ENCODE assay signal across 9 mouse cellular contexts in the genomic region with DNA sequence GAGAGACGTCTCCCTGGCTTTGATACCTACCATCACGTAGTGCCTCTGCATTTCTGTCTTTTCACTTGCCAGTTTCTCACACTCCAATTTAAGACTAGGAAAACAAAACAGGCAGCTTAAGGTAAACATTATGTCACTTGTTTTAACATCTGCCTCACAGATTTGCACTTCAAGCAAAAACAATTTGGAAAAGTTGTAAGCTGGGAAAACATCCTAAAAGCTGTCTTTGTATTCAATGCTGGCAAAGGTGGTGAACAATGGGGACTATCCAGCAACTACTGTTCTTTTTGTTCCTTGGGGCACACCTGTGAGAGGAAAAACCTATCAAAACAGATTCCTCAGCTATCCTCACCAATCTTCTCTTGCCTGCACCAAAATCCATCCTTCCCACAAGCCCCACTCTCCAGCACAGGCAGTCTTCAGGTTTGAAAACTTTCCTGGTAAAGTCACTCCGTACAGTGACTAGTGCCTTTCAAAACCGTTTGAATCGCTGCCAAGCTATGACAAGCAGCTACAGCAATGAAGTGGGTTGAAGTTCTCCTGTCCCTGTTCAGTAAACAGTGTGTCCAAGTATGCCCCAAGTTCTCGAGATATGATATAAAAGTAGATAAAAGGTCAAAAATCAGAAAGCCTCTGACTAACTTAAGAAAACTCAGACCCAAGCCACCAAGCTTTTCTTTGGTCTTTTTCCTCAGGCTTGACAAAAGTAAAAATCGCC. TPM values are rescaled to one million over a fixed set of nuclear protein-coding genes. Genes with fewer than 3 reads are reported as not detected.
A peak's percentile ranks its signal among the peaks of the same experiment; 100 is the strongest.
DNase-seq lines count a peak whose midpoint lies in the region; ATAC-seq and TF ChIP-seq lines count a peak whose summit lies in the region.
"Had no signal": no experiment of that assay in that cellular context is flagged by ENCODE, and none has a peak within 500 bp of the region (broad histone marks: within the 10 kb centered on the region; RNA-seq: fewer than 3 reads in every experiment).

No protein-coding gene starts in this region.

- no peaks in the 10 kb centered on the region for H3K9me3 ChIP-seq in erythroblast, embryonic 14.5 days (ENCODE audit: control insufficient read depth, low read length)
- H3K9me3 ChIP-seq in hindbrain, embryonic 14.5 days (ENCODE audit: control insufficient read depth, low read length), result no peaks in the 10 kb centered on the region
- H3K9me3 ChIP-seq in limb, embryonic 15.5 days, result no peaks in the 10 kb centered on the region

- peak; percentile 10 for DNase-seq in ZHBTc4 (ENCODE audit: low read depth, low spot score)
- DNase-seq in fat pad, adult 2 months (ENCODE audit: extremely low read depth, low read depth, low spot score), result peak; percentile 54
- peak; percentile 74 for DNase-seq in hindbrain, embryonic 14.5 days (ENCODE audit: low spot score)

- H3K4me2 ChIP-seq in hindbrain, embryonic 14.5 days (replicated peaks), result peak overlapping the region; percentile 84
- H3K4me2 ChIP-seq in limb, embryonic 15.5 days, result peak overlapping the region; percentile 75
- peak overlapping the region; percentile 85 for H3K4me2 ChIP-seq in myocyte (ENCODE audit: low read depth)

- peak overlapping the region; percentile 74 for H3K4me3 ChIP-seq in erythroblast, embryonic 14.5 days (replicated peaks)
- H3K4me3 ChIP-seq in hindbrain, embryonic 14.5 days (replicated peaks; ENCODE audit: low read length), result peak overlapping the region; percentile 89
- peak overlapping the region; percentile 91 for H3K4me3 ChIP-seq in limb, embryonic 15.5 days
- peak overlapping the region; percentile 70 for H3K4me3 ChIP-seq in myocyte

- WGBS in hindbrain, embryonic 14.5 days, result 10% methylated on average over 7 of the region's 7 CpGs
- WGBS in limb, embryonic 15.5 days, result 14% methylated on average over 7 of the region's 7 CpGs

- TF ChIP-seq POLR2A in myocyte (IDR thresholded peaks at IDR 0.05; ENCODE audit: insufficient read length, low read depth), result no peak

- no peak overlapping the region for H3ac ChIP-seq in myocyte (ENCODE audit: control insufficient read depth, insufficient read length)

- peak overlapping the region; percentile 76 for H3K27ac ChIP-seq in hindbrain, embryonic 14.5 days
- H3K27ac ChIP-seq in limb, embryonic 15.5 days, result peak overlapping the region; percentile 17; the same call in 1 of the 2 replicates

- peaks cover 18% of the 10 kb centered on the region for H3K27me3 ChIP-seq in erythroblast, embryonic 14.5 days (ENCODE audit: control insufficient read depth)
- H3K27me3 ChIP-seq in hindbrain, embryonic 14.5 days (ENCODE audit: control insufficient read depth, insufficient read depth, low read length), result no peaks in the 10 kb centered on the region
- no peaks in the 10 kb centered on the region for H3K27me3 ChIP-seq in limb, embryonic 15.5 days
- H3K27me3 ChIP-seq in myocyte (ENCODE audit: control insufficient read depth, insufficient read depth, insufficient read length), result no peaks in the 10 kb centered on the region
- H3K27me3 ChIP-seq: CH12.LX had no signal

- ATAC-seq in erythroblast, adult 5-6 weeks (replicated peaks; ENCODE audit: low FRiP score, poor library complexity, severe bottlenecking), result no peak
- no peak for ATAC-seq in hindbrain, embryonic 14.5 days (ENCODE audit: low FRiP score)
- no peak for ATAC-seq in limb, embryonic 15.5 days (ENCODE audit: insufficient number of reproducible peaks, low FRiP score, low TSS enrichment, low read depth)
- no peak for ATAC-seq in frontal cortex, adult (ENCODE audit: low TSS enrichment)

- H3K4me1 ChIP-seq in erythroblast, embryonic 14.5 days (ENCODE audit: control insufficient read depth), result peaks cover 45% of the 10 kb centered on the region
- peaks cover 42% of the 10 kb centered on the region for H3K4me1 ChIP-seq in hindbrain, embryonic 14.5 days (replicated peaks; ENCODE audit: control insufficient read depth, insufficient read depth, low read length)
- peaks cover 29% of the 10 kb centered on the region for H3K4me1 ChIP-seq in limb, embryonic 15.5 days

- peaks cover 30% of the 10 kb centered on the region for H3K36me3 ChIP-seq in erythroblast, embryonic 14.5 days (ENCODE audit: control insufficient read depth)
- no peaks in the 10 kb centered on the region for H3K36me3 ChIP-seq in hindbrain, embryonic 14.5 days (replicated peaks; ENCODE audit: control insufficient read depth, insufficient read depth)
- peaks cover 4% of the 10 kb centered on the region; the same call in 1 of the 2 replicates for H3K36me3 ChIP-seq in limb, embryonic 15.5 days
- peaks cover 5% of the 10 kb centered on the region for H3K36me3 ChIP-seq in myocyte (ENCODE audit: control insufficient read depth, insufficient read depth)

- H3K79me2 ChIP-seq in myocyte (ENCODE audit: control insufficient read depth, insufficient read depth), result peaks cover 65% of the 10 kb centered on the region

- peak overlapping the region; percentile 93 for H3K9ac ChIP-seq in hindbrain, embryonic 14.5 days
- peak overlapping the region; percentile 78; the same call in 1 of the 2 replicates for H3K9ac ChIP-seq in limb, embryonic 15.5 days

TF ChIP-seq in myocyte, 11 proteins besides CTCF, POLR2A, EP300 and RAD21:
- TF ChIP-seq MYOD1 (IDR thresholded peaks at IDR 0.05; ENCODE audit: control insufficient read depth in 1 of 3, insufficient read length in 2 of 3, low read depth in 2 of 3) (no peak), CEBPB (IDR thresholded peaks at IDR 0.05; ENCODE audit: insufficient read depth, poor library complexity, severe bottlenecking) (no peak), POLR2AphosphoS2 (IDR thresholded peaks at IDR 0.05; ENCODE audit: insufficient read length, low read depth) (no peak), TCF3 (IDR thresholded peaks at IDR 0.05; ENCODE audit: insufficient read length, low read depth) (no peak), MYOG (IDR thresholded peaks at IDR 0.05; ENCODE audit: control insufficient read depth in 1 of 3, insufficient read depth in 1 of 3, insufficient read length in 2 of 3, low read depth in 2 of 3) (no peak), MAX (IDR thresholded peaks at IDR 0.05; ENCODE audit: low read depth) (no peak), USF1 (IDR thresholded peaks at IDR 0.05; ENCODE audit: low read depth) (no peak), TCF12 (IDR thresholded peaks at IDR 0.05; ENCODE audit: insufficient read depth, poor library complexity, severe bottlenecking) (no peak), REST (IDR thresholded peaks at IDR 0.05; ENCODE audit: insufficient read depth, insufficient read length) (no peak), E2F4 (IDR thresholded peaks at IDR 0.05; ENCODE audit: insufficient read depth) (no peak), SRF (IDR thresholded peaks at IDR 0.05; ENCODE audit: control insufficient read depth, insufficient read length, low read depth) (no peak)
TF ChIP-seq in myocyte: peak in this region for 0.

RNA-seq across cellular contexts. Expression of a gene that starts 2.7 kb away (rescaled TPM):
- polyA plus RNA-seq in erythroblast, embryonic 14.5 days (2012), result 0.30 and 0.34 TPM in 2 replicates
- total RNA-seq in erythroblast, adult 5-6 weeks (2015; ENCODE audit: low replicate concordance), result 8.6 TPM in 2 replicates
- 2.9 and 3.1 TPM in 2 replicates for total RNA-seq in erythroblast, adult 5-6 weeks (2017; ENCODE audit: low replicate concordance)
- polyA plus RNA-seq in hindbrain, embryonic 14.5 days (2014; fragmentation: Nextera tagmentation; extraction: Ambion mirVana), result 41.5 and 44.1 TPM in 2 replicates
- polyA plus RNA-seq in limb, embryonic 15.5 days (2015; fragmentation: Nextera tagmentation; extraction: Ambion mirVana), result 16.8 and 22.3 TPM in 2 replicates
- polyA plus RNA-seq in myocyte (2012; fragmentation: generic; extraction: Trizol), result 17.9 TPM
- total RNA-seq: CH12.LX had no signal

Comparison
In these comparisons a context has a peak if more than half of its experiments do, and no peak if none do; other contexts are left out.
1. DNase-seq: peak in every context shown above with its lines; median percentile 74 in hindbrain, embryonic 14.5 days; 54 in fat pad, adult 2 months; 10 in ZHBTc4.
2. RNA of a gene that starts 2.7 kb away (polyA plus RNA-seq): 41.5 to 44.1 TPM in hindbrain, embryonic 14.5 days, 16.8 to 22.3 TPM in limb, embryonic 15.5 days and 17.9 TPM in myocyte (single experiment); 0.30 to 0.34 TPM in erythroblast, embryonic 14.5 days; every median in the first group is over 10 times any median in the second.
3. Peak in every context shown above with its lines, with median percentiles within 50 percentile points of each other: H3K4me3 ChIP-seq and H3K4me2 ChIP-seq.